Mouse (Mus musculus): Measurements from ENCODE around the gene Rnaseh2c. TPM values are rescaled to one million over a fixed set of nuclear protein-coding genes. Genes with fewer than 3 reads are reported as not detected.
A peak's percentile ranks its signal among the peaks of the same experiment; 100 is the strongest.

Gene Rnaseh2c
- polyA plus RNA-seq, 1 experiment from 2014 or later, result 148 TPM

GRCm38 (mm10) chr19:5645280-5645679 lies 43.6 kb downstream of the Rnaseh2c start:
- H3K36me3 ChIP-seq (ENCODE audit: control insufficient read depth, insufficient read depth, low read length), result peaks cover 16% of the 10 kb centered on the region
- no peak for DNase-seq (ENCODE audit: low spot score)
- H3K9ac ChIP-seq (ENCODE audit: low read depth, low read length), result no peak overlapping the region
- no peaks in the 10 kb centered on the region for H3K27me3 ChIP-seq (ENCODE audit: control insufficient read depth, insufficient read depth, low read length)
- H3K4me3 ChIP-seq (ENCODE audit: low read depth, low read length), result no peak overlapping the region
- ATAC-seq (ENCODE audit: low FRiP score), result no peak
- no peaks in the 10 kb centered on the region; the same call in 1 of the 2 replicates for H3K4me1 ChIP-seq (replicated peaks; ENCODE audit: control insufficient read depth, insufficient read depth, low read length)
- WGBS, result 96% methylated on average over 9 of the region's 9 CpGs
- no peaks in the 10 kb centered on the region for H3K9me3 ChIP-seq (ENCODE audit: control insufficient read depth, low read length)
- H3K4me2 ChIP-seq (replicated peaks; ENCODE audit: low read depth, low read length), result no peak overlapping the region
- H3K27ac ChIP-seq (ENCODE audit: low read depth, low read length), result no peak overlapping the region

GRCm38 (mm10) chr19:5646731-5647330 lies 45.2 kb downstream of the Rnaseh2c start:
- no peak for DNase-seq (ENCODE audit: low spot score)
- Histone ChIP-seq H3K4me2 (replicated peaks; ENCODE audit: low read depth, low read length) (no peak overlapping the region), H3K4me1 (replicated peaks; ENCODE audit: control insufficient read depth, insufficient read depth, low read length) (no peaks in the 10 kb centered on the region; the same call in 1 of the 2 replicates), H3K27ac (ENCODE audit: low read depth, low read length) (no peak overlapping the region), H3K9me3 (ENCODE audit: control insufficient read depth, low read length) (no peaks in the 10 kb centered on the region), H3K9ac (ENCODE audit: low read depth, low read length) (no peak overlapping the region), H3K4me3 (ENCODE audit: low read depth, low read length) (no peak overlapping the region), H3K27me3 (ENCODE audit: control insufficient read depth, insufficient read depth, low read length) (no peaks in the 10 kb centered on the region), H3K36me3 (ENCODE audit: control insufficient read depth, insufficient read depth, low read length) (peaks cover 12% of the 10 kb centered on the region)
- no peak for ATAC-seq (ENCODE audit: low FRiP score)
- WGBS, result 88% methylated on average over 8 of the region's 8 CpGs

GRCm38 (mm10) chr19:5647791-5648190 lies 46.1 kb downstream of the Rnaseh2c start:
- Histone ChIP-seq H3K27me3 (ENCODE audit: control insufficient read depth, insufficient read depth, low read length) (no peaks in the 10 kb centered on the region), H3K4me2 (replicated peaks; ENCODE audit: low read depth, low read length) (no peak overlapping the region), H3K4me1 (replicated peaks; ENCODE audit: control insufficient read depth, insufficient read depth, low read length) (no peaks in the 10 kb centered on the region; the same call in 1 of the 2 replicates), H3K27ac (ENCODE audit: low read depth, low read length) (no peak overlapping the region), H3K9me3 (ENCODE audit: control insufficient read depth, low read length) (no peaks in the 10 kb centered on the region), H3K4me3 (ENCODE audit: low read depth, low read length) (no peak overlapping the region), H3K36me3 (ENCODE audit: control insufficient read depth, insufficient read depth, low read length) (peaks cover 12% of the 10 kb centered on the region), H3K9ac (ENCODE audit: low read depth, low read length) (0 out of 2 replicates have a peak overlapping the region, but pooled peaks have one; percentile 23)
- DNase-seq (ENCODE audit: low spot score) (no peak), ATAC-seq (ENCODE audit: low FRiP score) (no peak)
- 95% methylated on average over 6 of the region's 6 CpGs for WGBS

- H3K27me3 ChIP-seq (ENCODE audit: control insufficient read depth, insufficient read depth, low read length), result no peaks in the 10 kb centered on the region
- 13% methylated on average over 26 of the region's 26 CpGs for WGBS
- no peaks in the 10 kb centered on the region for H3K9me3 ChIP-seq (ENCODE audit: control insufficient read depth, low read length)
- peak overlapping the region; percentile 40 for H3K9ac ChIP-seq (ENCODE audit: low read depth, low read length)
- H3K4me1 ChIP-seq (replicated peaks; ENCODE audit: control insufficient read depth, insufficient read depth, low read length), result no peaks in the 10 kb centered on the region; the same call in none of the 2 replicates
- H3K4me2 ChIP-seq (replicated peaks; ENCODE audit: low read depth, low read length), result peak overlapping the region; percentile 39
- DNase-seq (ENCODE audit: low spot score) (peak; percentile 84), ATAC-seq (ENCODE audit: low FRiP score) (peak; percentile 83)
- peak overlapping the region; percentile 21 for H3K4me3 ChIP-seq (ENCODE audit: low read depth, low read length)
- peaks cover 12% of the 10 kb centered on the region for H3K36me3 ChIP-seq (ENCODE audit: control insufficient read depth, insufficient read depth, low read length)
- peak overlapping the region; percentile 18; the same call in 1 of the 2 replicates for H3K27ac ChIP-seq (ENCODE audit: low read depth, low read length)
These were observed 47.0 kb downstream of the Rnaseh2c start for GRCm38 (mm10) chr19:5648401-5649297.

- Histone ChIP-seq H3K27me3 (ENCODE audit: control insufficient read depth, insufficient read depth, low read length) (peaks cover 6% of the 10 kb centered on the region), H3K4me3 (ENCODE audit: low read depth, low read length) (peak overlapping the region; percentile 21; the same call in 1 of the 2 replicates), H3K36me3 (ENCODE audit: control insufficient read depth, insufficient read depth, low read length) (peaks cover 12% of the 10 kb centered on the region), H3K9me3 (ENCODE audit: control insufficient read depth, low read length) (no peaks in the 10 kb centered on the region), H3K4me1 (replicated peaks; ENCODE audit: control insufficient read depth, insufficient read depth, low read length) (peaks cover 5% of the 10 kb centered on the region), H3K9ac (ENCODE audit: low read depth, low read length) (peak overlapping the region; percentile 40), H3K27ac (ENCODE audit: low read depth, low read length) (no peak overlapping the region), H3K4me2 (replicated peaks; ENCODE audit: low read depth, low read length) (peak overlapping the region; percentile 39)
- ATAC-seq (ENCODE audit: low FRiP score) (no peak; the same call in 1 of the 2 replicates), DNase-seq (ENCODE audit: low spot score) (no peak)
- WGBS, result 68% methylated on average over 6 of the region's 6 CpGs
These were observed 47.6 kb downstream of the Rnaseh2c start for GRCm38 (mm10) chr19:5649298-5649741.

GRCm38 (mm10) chr19:5651502-5652274 lies 50.0 kb downstream of the Rnaseh2c start:
- H3K4me1 ChIP-seq (replicated peaks; ENCODE audit: control insufficient read depth, insufficient read depth, low read length), result peaks cover 6% of the 10 kb centered on the region
- no peak overlapping the region for H3K27ac ChIP-seq (ENCODE audit: low read depth, low read length)
- peaks cover 27% of the 10 kb centered on the region for H3K27me3 ChIP-seq (ENCODE audit: control insufficient read depth, insufficient read depth, low read length)
- H3K4me3 ChIP-seq (ENCODE audit: low read depth, low read length), result no peak overlapping the region
- DNase-seq (ENCODE audit: low spot score) (no peak), ATAC-seq (ENCODE audit: low FRiP score) (no peak)
- no peak overlapping the region for H3K4me2 ChIP-seq (replicated peaks; ENCODE audit: low read depth, low read length)
- 66% methylated on average over 13 of the region's 13 CpGs for WGBS
- no peak overlapping the region for H3K9ac ChIP-seq (ENCODE audit: low read depth, low read length)
- H3K9me3 ChIP-seq (ENCODE audit: control insufficient read depth, low read length), result no peaks in the 10 kb centered on the region
- H3K36me3 ChIP-seq (ENCODE audit: control insufficient read depth, insufficient read depth, low read length), result peaks cover 9% of the 10 kb centered on the region

- Histone ChIP-seq H3K27ac (ENCODE audit: low read depth, low read length) (no peak overlapping the region), H3K9ac (ENCODE audit: low read depth, low read length) (no peak overlapping the region), H3K9me3 (ENCODE audit: control insufficient read depth, low read length) (no peaks in the 10 kb centered on the region), H3K4me3 (ENCODE audit: low read depth, low read length) (no peak overlapping the region), H3K27me3 (ENCODE audit: control insufficient read depth, insufficient read depth, low read length) (peaks cover 27% of the 10 kb centered on the region), H3K4me2 (replicated peaks; ENCODE audit: low read depth, low read length) (no peak overlapping the region), H3K36me3 (ENCODE audit: control insufficient read depth, insufficient read depth, low read length) (peaks cover 2% of the 10 kb centered on the region; the same call in 1 of the 2 replicates), H3K4me1 (replicated peaks; ENCODE audit: control insufficient read depth, insufficient read depth, low read length) (peaks cover 6% of the 10 kb centered on the region)
- WGBS, result 84% methylated on average over 6 of the region's 6 CpGs
- ATAC-seq (ENCODE audit: low FRiP score) (no peak), DNase-seq (ENCODE audit: low spot score) (no peak)
These were observed 50.9 kb downstream of the Rnaseh2c start for GRCm38 (mm10) chr19:5652570-5652969.

- DNase-seq (ENCODE audit: low spot score), result peak; percentile 82
- Histone ChIP-seq H3K9ac (ENCODE audit: low read depth, low read length) (peak overlapping the region; percentile 49), H3K27ac (ENCODE audit: low read depth, low read length) (no peak overlapping the region), H3K27me3 (ENCODE audit: control insufficient read depth, insufficient read depth, low read length) (peaks cover 27% of the 10 kb centered on the region), H3K4me3 (ENCODE audit: low read depth, low read length) (peak overlapping the region; percentile 39), H3K36me3 (ENCODE audit: control insufficient read depth, insufficient read depth, low read length) (no peaks in the 10 kb centered on the region), H3K9me3 (ENCODE audit: control insufficient read depth, low read length) (no peaks in the 10 kb centered on the region), H3K4me2 (replicated peaks; ENCODE audit: low read depth, low read length) (peak overlapping the region; percentile 82), H3K4me1 (replicated peaks; ENCODE audit: control insufficient read depth, insufficient read depth, low read length) (peaks cover 6% of the 10 kb centered on the region)
- peak; percentile 78 for ATAC-seq (ENCODE audit: low FRiP score)
- WGBS, result 4% methylated on average over 62 of the region's 62 CpGs
These were observed 52.5 kb downstream of the Rnaseh2c start for GRCm38 (mm10) chr19:5653969-5654719.
